Mouse (Mus musculus) thymus, postnatal 4 days (tissue): ENCODE results near the gene Ucp1.

ENCODE experiments used
- DNase-seq: peaks from one replicate; pipeline ENCODE4 v3.0.0; 2021

Ucp1 gene

DNA sequence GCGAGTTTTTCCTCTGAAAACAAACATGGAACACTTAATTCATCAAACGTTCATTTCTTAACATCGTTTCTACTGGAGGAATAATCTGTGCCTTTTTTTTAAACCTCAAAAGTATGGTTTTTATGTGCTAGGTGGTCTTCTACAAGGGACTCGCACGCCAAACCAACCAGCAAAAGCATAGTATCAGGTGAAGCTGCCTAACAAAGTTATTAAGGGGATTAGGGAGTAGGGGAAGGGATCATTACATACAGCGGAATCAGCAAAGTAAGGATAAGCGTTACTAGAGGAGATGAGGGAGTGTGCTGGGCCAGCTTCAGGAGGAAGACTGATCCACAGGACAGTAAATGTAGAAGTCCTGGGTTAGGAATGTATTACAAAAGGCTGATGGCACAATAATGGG is 42.7 kb downstream of the Ucp1 start:
- DNase-seq = no peak

- DNase-seq = no peak
These were observed 51.9 kb downstream of the Ucp1 start for GRCm38 (mm10) chr8:83342076-83342475.

GRCm38 (mm10) chr8:83342693-83343092 is 52.5 kb downstream of the Ucp1 start:
- DNase-seq = no peak
